Mouse (Mus musculus) gastrocnemius, postnatal 25 days (tissue): ENCODE measurements around the gene Slc25a13. TPM values are rescaled to one million over a fixed set of nuclear protein-coding genes. Genes with fewer than 3 reads are reported as not detected.

ENCODE experiments used
- DNase-seq: peaks from one replicate; pipeline ENCODE4 v3.0.0; 2022
- total RNA-seq, 2 experiments: library from RNA; stranded (reverse); gene quantifications; 1 replicate in 1 of 2; 2 replicates in 1 of 2; pipeline ENCODE4 v1.2.3; 2021

Gene Slc25a13
- total RNA-seq, 2 experiments from 2014 or later, result 0.56 to 0.64 TPM

- DNase-seq, result no peak
Observed at GRCm38 (mm10) chr6:6027664-6028063, 189.3 kb downstream of the Slc25a13 start.

DNA sequence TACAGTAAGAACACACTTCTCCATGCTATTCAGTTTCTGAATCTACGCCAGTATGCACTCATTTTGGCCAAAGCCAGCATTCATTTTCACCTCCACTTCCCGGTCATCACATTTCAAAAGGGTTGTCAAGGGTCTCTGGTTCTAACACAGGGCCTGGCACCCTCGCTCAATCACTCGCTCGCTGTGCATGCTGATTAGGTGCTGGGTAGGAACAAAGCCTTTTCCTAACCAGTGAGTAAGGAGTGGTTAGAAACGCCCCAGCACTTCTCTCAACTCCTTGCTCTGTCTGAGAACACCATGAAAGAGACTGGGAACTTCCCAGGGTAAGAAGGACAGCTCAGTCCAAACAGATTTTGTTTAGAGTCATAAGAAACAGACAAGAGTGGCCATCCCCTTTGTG lies 193.0 kb downstream of the Slc25a13 start:
- no peak for DNase-seq

- DNase-seq, result no peak
Observed at GRCm38 (mm10) chr6:6016931-6017330, 200.0 kb downstream of the Slc25a13 start.

DNA sequence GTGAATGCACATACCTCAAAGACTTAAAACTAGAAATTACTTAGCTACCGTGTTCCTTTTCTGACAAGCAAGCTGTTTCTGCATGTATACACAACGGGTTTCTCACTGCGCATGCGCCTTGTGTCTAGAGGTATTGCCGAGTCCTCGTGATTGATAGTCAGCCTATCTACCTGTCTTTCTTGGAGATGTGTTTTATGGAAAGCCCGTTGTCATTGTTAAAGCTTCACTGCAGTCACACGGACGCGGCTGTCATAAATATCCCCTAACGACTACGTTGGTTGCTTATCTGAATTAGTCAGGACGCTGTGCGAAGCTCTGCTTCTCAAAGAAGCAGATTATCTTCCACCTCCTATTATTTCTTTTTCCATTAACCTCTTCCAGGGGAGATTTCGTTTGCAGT lies 201.4 kb downstream of the Slc25a13 start:
- DNase-seq, result no peak

GRCm38 (mm10) chr6:6011364-6011763 lies 205.6 kb downstream of the Slc25a13 start:
- no peak for DNase-seq

DNA sequence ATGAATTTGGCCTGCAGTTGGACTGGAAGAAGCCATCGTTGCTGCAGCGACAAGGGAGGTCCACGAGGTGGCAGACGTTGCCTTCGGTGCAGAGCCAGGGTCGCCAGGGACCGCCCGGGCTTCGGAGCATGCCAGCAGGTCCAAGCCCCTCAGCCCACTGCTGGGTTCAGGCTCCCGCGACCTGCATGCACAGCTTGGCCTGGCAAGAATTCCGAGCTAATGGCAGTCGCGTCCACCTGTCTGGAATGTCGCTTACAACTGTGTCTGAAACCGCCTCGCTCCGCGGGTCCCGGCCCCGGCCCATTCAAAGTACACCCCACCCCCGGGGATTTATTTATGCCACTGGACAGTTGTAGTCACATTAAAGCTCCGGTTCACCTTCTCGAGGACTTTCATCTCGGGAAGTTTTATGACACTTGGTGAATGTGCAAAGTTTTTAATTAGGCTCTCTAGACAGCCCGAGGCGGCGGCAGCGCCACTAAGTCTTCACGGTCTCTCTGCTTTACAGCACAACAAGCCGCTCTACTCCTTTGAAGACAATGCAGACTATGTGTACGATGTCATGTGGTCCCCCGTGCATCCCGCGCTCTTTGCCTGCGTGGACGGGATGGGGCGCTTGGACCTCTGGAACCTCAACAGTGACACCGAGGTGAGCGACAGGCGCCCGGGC lies 211.1 kb downstream of the Slc25a13 start:
- peak; percentile 18 for DNase-seq

DNA sequence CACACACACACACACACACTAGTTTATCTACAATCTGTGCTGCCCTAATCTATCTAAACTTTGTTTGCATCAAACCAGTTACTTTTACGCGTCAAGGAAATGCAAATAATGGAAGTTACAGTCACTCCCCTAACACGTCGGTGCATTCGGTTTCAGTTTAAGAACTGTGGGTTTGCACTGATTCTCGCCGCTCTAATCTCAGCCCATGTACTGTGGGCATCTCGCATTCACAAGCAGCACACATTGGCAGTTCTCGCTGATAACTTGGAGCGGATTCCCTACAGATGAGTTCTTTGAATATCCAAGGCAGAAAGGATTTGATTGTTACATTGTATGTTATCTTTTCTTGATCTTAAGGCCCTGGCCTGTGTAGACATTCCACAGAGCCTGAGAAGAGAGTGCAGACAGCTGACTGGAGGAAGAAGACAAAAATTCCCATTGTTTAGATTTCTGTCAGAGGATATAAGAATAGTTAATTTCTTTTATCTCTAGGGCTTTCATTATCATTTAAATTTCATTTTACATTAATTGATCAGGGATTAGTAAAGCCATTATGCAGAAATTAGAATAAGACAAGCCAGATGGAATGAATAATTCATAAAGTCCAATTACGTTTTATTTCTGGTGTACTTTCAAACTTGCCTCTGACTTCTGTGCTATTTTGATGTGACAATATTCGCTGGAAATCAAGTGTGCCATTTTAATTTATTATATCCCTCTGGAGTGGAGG lies 212.1 kb downstream of the Slc25a13 start:
- DNase-seq, result no peak

- no peak for DNase-seq
Observed at GRCm38 (mm10) chr6:6002061-6002460, 214.9 kb downstream of the Slc25a13 start.

DNA sequence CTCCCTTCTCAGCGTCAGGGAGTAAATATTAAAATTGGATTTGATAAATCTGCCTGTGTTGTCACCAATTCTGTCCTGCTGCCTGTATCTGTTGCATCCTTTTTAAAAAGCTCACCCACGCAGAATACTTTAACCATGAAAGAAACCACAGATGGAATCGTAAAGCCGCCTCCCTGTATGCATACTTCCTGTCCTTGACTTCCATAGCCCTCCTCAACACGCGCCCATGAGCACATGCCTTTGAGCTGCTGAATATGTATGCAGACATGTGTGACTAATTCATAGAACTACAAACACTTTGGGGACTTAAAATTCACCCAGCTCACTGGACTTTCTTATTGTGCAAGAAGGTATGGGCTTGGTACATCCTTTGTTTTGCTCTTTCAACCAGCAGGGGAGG lies 219.4 kb downstream of the Slc25a13 start:
- no peak for DNase-seq

DNA sequence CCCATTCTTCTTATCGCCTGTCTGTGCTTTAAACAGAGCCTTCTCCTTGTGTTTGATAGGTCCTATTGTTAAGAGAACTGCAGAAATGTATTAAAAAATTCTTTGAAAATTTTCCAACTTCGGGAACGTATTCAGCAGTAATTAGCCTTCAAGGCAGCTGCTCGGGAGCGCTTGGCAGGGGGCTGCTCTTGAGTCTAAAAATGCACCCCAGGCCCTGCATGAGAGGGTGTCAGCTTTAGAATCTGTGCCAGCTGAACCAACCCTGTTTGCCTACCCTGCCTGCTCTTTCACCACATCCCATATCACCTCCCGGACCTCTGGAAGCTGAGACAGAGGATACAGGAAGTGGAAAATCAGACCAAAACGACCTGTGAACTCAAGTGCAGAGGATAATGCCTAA lies 223.9 kb downstream of the Slc25a13 start:
- no peak for DNase-seq

DNA sequence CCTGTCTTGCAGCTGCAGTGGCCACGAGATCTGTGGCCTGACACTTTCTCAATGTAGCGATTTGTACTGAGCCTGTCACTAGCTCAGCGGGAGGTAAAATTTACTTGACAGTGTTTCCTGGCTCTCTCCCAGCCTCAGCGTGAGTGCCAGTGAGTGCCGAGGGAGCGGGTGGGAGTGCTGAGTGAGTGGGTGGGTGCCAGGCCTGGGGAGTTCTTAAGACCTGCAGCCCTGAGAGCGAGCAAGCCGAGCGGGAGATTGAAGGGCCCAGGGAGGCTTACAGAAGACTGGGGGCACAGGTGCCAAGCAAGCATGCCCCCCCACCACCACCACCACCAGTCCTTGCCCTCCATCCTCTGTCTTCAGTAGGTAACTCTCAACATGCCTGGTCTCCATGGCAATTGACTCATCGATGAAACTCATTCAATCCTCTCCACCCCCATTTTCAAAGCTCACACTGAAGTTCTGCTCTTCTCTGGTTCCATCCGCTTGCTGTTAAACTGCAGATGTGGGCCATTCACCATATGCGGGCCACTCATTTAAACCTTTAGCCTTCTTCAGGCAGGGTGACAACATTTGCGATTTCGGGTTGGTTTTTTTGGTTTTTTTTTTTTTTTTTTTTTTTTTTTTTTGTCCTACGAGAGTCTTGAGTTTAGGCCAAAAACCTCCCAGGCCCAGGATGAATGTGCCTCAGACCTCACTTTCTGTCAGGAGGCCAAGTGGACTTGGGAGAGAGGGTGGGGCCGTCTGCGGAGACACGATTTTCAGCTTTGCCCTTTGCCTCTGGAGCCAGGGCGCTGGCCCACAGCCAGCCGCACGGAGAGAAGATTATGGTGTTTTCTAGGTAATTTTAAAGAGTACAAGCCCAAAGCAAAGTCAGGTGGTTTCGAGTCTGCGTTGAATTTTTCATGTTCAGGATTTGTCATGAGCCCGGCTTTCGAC lies 224.9 kb downstream of the Slc25a13 start:
- peak; percentile 9 for DNase-seq

DNA sequence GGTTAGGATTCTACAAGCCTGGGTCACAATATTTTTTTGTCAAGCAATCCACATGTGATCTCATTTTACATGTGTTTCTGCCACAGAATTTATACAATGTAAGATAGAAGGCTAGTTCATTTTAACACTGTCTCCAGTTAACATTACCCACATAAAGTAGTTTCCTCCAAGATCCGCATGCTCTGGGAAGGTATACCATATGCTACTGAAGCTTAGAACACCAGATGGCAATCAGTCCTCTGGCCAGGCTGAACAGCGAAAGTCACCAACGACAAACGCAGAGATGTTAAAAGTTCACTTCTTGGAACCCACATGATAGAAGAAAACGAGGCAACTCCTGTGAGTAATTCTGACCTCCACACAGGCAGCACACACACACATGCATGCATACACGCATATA lies 225.7 kb downstream of the Slc25a13 start:
- DNase-seq, result no peak
